Mouse (Mus musculus): ENCODE measurements around the gene Socs1.

DNA sequence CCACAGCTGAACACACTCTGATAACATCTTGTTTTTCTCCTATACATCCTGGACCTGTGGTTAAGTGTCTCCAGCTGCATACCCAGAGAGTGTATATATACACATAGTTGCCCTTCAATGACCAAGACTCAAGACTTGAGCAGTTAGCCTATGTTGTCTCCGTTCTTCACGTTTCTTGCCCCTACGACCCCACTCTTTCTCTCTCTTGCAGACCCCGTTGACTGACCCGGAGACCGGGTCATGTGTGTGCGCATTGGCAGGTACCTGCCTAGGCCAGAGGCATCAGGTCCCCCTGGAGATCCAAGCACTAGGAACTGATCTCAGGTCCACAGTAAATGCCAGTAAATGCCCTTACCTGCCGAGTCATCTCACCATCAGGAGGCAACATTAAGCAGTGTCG lies 41.9 kb upstream of the Socs1 start:
- TF ChIP-seq CTCF (IDR thresholded peaks at IDR 0.05; ENCODE audit: low read depth) = no peak
- TF ChIP-seq EP300 (optimal IDR thresholded peaks at IDR 0.05) = no peak
